Mouse (Mus musculus): ENCODE measurements around the gene Cox4i2. TPM values are rescaled to one million over a fixed set of nuclear protein-coding genes. Genes with fewer than 3 reads are reported as not detected.

The Cox4i2 gene
- 18.4 and 21.7 TPM in 2 replicates for polyA plus RNA-seq (2014; fragmentation: Nextera tagmentation; extraction: Ambion mirVana)

- Histone ChIP-seq H3K9me3 (ENCODE audit: control insufficient read depth, low read depth, low read length) (no peaks in the 10 kb centered on the region), H3K36me3 (ENCODE audit: control insufficient read depth, insufficient read depth, low read length) (no peaks in the 10 kb centered on the region), H3K27me3 (ENCODE audit: control insufficient read depth, insufficient read depth, low read length) (no peaks in the 10 kb centered on the region), H3K4me1 (ENCODE audit: control insufficient read depth, insufficient read depth, low read length) (no peaks in the 10 kb centered on the region), H3K4me2 (replicated peaks; ENCODE audit: low read depth, low read length) (peak within 1 kb of the TSS; percentile 45), H3K27ac (ENCODE audit: low read length) (no peak within 1 kb of the TSS), H3K9ac (replicated peaks; ENCODE audit: low read depth, low read length) (no peak within 1 kb of the TSS; the same call in 1 of the 2 replicates), H3K4me3 (ENCODE audit: low read depth, low read length) (peak within 1 kb of the TSS; percentile 26)
- no peak for ATAC-seq (ENCODE audit: insufficient number of reproducible peaks, insufficient read depth, low FRiP score, low read depth)
- 5% methylated on average over 30 of the region's 30 CpGs for WGBS
Observed at GRCm38 (mm10) chr2:152753944-152754711, at the start of gene Cox4i2. TSS of gene Cox4i2 (plus strand) at chr2:152754173.

DNA sequence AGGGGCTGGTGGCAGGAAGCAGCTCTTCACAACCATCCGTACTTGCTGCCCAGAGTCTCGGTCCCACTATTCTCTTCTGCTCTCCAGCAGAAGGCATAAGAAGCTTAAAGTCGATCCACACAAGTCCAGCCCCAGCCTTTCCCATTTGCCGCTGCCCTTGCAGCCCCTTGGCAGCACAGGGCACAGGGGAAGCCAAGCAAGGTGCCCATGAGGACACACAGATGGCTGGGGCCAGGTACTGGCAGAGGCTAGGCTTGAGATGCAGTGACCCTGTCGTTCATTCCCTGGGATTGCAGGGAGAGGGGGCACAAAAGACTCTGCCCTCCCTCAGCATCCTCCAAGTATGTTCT is 49.7 kb upstream of the Cox4i2 start:
- H3K4me1 ChIP-seq (ENCODE audit: control insufficient read depth, insufficient read depth, low read length) = peaks cover 21% of the 10 kb centered on the region; the same call in 1 of the 2 replicates
- peaks cover 57% of the 10 kb centered on the region for H3K36me3 ChIP-seq (ENCODE audit: control insufficient read depth, insufficient read depth, low read length)
- WGBS = 89% methylated on average over 5 of the region's 5 CpGs
- no peak overlapping the region for H3K9ac ChIP-seq (replicated peaks; ENCODE audit: low read depth, low read length)
- no peak overlapping the region for H3K4me2 ChIP-seq (replicated peaks; ENCODE audit: low read depth, low read length)
- ATAC-seq (ENCODE audit: insufficient number of reproducible peaks, insufficient read depth, low FRiP score, low read depth) = no peak
- H3K27ac ChIP-seq (ENCODE audit: low read length) = no peak overlapping the region
- H3K9me3 ChIP-seq (ENCODE audit: control insufficient read depth, low read depth, low read length) = no peaks in the 10 kb centered on the region
- H3K27me3 ChIP-seq (ENCODE audit: control insufficient read depth, insufficient read depth, low read length) = no peaks in the 10 kb centered on the region
- no peak overlapping the region for H3K4me3 ChIP-seq (ENCODE audit: low read depth, low read length)

DNA sequence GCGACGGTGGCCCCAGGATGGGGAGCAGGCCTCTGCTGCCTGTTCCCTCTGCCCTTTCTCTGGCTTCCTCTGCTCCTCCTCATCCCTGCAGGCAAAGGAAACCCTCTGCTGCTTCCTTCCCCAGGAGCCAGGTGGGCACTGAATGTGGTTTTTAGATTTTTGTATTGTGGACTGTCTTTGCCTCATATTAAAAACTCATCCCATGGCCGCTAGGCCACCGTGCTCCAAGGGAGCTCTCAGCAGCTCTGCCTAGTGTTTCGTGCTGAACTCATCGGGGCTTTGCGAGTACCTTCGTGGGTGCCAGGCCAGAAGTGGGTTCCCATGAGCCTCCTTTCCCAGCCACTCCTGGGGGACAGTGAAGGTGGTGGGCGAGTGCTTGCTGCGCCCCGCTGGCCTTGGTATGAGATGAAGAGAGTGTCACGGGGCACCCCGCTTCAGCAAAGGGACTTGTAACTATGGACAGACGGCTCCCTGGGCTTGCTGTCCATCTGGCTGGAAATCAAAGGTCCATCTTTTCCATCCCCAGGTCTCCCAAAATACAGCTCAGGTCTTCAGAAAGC is 49.1 kb upstream of the Cox4i2 start:
- ATAC-seq (ENCODE audit: insufficient number of reproducible peaks, insufficient read depth, low FRiP score, low read depth) = no peak
- Histone ChIP-seq H3K9me3 (ENCODE audit: control insufficient read depth, low read depth, low read length) (no peaks in the 10 kb centered on the region), H3K4me1 (ENCODE audit: control insufficient read depth, insufficient read depth, low read length) (peaks cover 25% of the 10 kb centered on the region; the same call in 1 of the 2 replicates), H3K9ac (replicated peaks; ENCODE audit: low read depth, low read length) (no peak overlapping the region), H3K4me3 (ENCODE audit: low read depth, low read length) (no peak overlapping the region), H3K27ac (ENCODE audit: low read length) (no peak overlapping the region), H3K4me2 (replicated peaks; ENCODE audit: low read depth, low read length) (no peak overlapping the region), H3K36me3 (ENCODE audit: control insufficient read depth, insufficient read depth, low read length) (peaks cover 52% of the 10 kb centered on the region), H3K27me3 (ENCODE audit: control insufficient read depth, insufficient read depth, low read length) (no peaks in the 10 kb centered on the region)
- WGBS = 91% methylated on average over 14 of the region's 14 CpGs

GRCm38 (mm10) chr2:152705993-152706571 is 47.9 kb upstream of the Cox4i2 start:
- 68% methylated on average over 22 of the region's 22 CpGs for WGBS
- no peaks in the 10 kb centered on the region for H3K9me3 ChIP-seq (ENCODE audit: control insufficient read depth, low read depth, low read length)
- H3K4me1 ChIP-seq (ENCODE audit: control insufficient read depth, insufficient read depth, low read length) = peaks cover 25% of the 10 kb centered on the region; the same call in 1 of the 2 replicates
- no peak for ATAC-seq (ENCODE audit: insufficient number of reproducible peaks, insufficient read depth, low FRiP score, low read depth)
- 0 out of 2 replicates have a peak overlapping the region, but pooled peaks have one; percentile 1 for H3K9ac ChIP-seq (replicated peaks; ENCODE audit: low read depth, low read length)
- H3K27me3 ChIP-seq (ENCODE audit: control insufficient read depth, insufficient read depth, low read length) = no peaks in the 10 kb centered on the region
- H3K4me2 ChIP-seq (replicated peaks; ENCODE audit: low read depth, low read length) = no peak overlapping the region
- peak overlapping the region; percentile 58 for H3K27ac ChIP-seq (ENCODE audit: low read length)
- no peak overlapping the region for H3K4me3 ChIP-seq (ENCODE audit: low read depth, low read length)
- H3K36me3 ChIP-seq (ENCODE audit: control insufficient read depth, insufficient read depth, low read length) = peaks cover 40% of the 10 kb centered on the region

DNA sequence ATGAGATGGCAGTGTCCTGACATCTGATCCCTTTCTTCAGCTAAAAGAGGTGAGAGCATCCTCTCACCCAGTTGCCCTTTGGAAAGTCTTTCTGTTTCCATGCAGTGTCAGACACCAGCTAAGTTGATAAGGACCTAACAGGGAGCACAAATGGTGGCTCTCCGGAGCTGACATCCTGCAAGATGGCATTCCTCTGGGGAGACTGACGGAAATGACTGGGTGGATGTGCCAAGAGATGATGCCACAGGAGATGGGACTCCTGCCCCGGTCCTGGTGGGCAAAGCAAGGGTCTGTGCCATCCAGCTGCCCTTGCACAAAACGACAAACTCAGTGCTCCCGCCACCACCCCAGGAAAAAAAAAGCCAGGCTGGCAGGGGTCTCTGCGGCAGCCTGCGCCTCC is 46.8 kb upstream of the Cox4i2 start:
- Histone ChIP-seq H3K36me3 (ENCODE audit: control insufficient read depth, insufficient read depth, low read length) (peaks cover 29% of the 10 kb centered on the region), H3K4me1 (ENCODE audit: control insufficient read depth, insufficient read depth, low read length) (peaks cover 25% of the 10 kb centered on the region; the same call in 1 of the 2 replicates), H3K27ac (ENCODE audit: low read length) (peak overlapping the region; percentile 91), H3K9me3 (ENCODE audit: control insufficient read depth, low read depth, low read length) (no peaks in the 10 kb centered on the region), H3K4me3 (ENCODE audit: low read depth, low read length) (peak overlapping the region; percentile 30), H3K9ac (replicated peaks; ENCODE audit: low read depth, low read length) (peak overlapping the region; percentile 55), H3K4me2 (replicated peaks; ENCODE audit: low read depth, low read length) (peak overlapping the region; percentile 59), H3K27me3 (ENCODE audit: control insufficient read depth, insufficient read depth, low read length) (no peaks in the 10 kb centered on the region)
- WGBS = 22% methylated on average over 7 of the region's 7 CpGs
- no peak for ATAC-seq (ENCODE audit: insufficient number of reproducible peaks, insufficient read depth, low FRiP score, low read depth)

GRCm38 (mm10) chr2:152707627-152708026 is 46.3 kb upstream of the Cox4i2 start:
- H3K27me3 ChIP-seq (ENCODE audit: control insufficient read depth, insufficient read depth, low read length) = no peaks in the 10 kb centered on the region
- peaks cover 25% of the 10 kb centered on the region for H3K36me3 ChIP-seq (ENCODE audit: control insufficient read depth, insufficient read depth, low read length)
- 2% methylated on average over 31 of the region's 31 CpGs for WGBS
- peaks cover 25% of the 10 kb centered on the region; the same call in 1 of the 2 replicates for H3K4me1 ChIP-seq (ENCODE audit: control insufficient read depth, insufficient read depth, low read length)
- peak overlapping the region; percentile 91 for H3K27ac ChIP-seq (ENCODE audit: low read length)
- peak overlapping the region; percentile 55 for H3K9ac ChIP-seq (replicated peaks; ENCODE audit: low read depth, low read length)
- no peaks in the 10 kb centered on the region for H3K9me3 ChIP-seq (ENCODE audit: control insufficient read depth, low read depth, low read length)
- peak; percentile 92 for ATAC-seq (ENCODE audit: insufficient number of reproducible peaks, insufficient read depth, low FRiP score, low read depth)
- peak overlapping the region; percentile 59 for H3K4me2 ChIP-seq (replicated peaks; ENCODE audit: low read depth, low read length)
- peak overlapping the region; percentile 30 for H3K4me3 ChIP-seq (ENCODE audit: low read depth, low read length)

- Histone ChIP-seq H3K4me1 (ENCODE audit: control insufficient read depth, insufficient read depth, low read length) (peaks cover 25% of the 10 kb centered on the region; the same call in 1 of the 2 replicates), H3K4me2 (replicated peaks; ENCODE audit: low read depth, low read length) (no peak overlapping the region), H3K9me3 (ENCODE audit: control insufficient read depth, low read depth, low read length) (no peaks in the 10 kb centered on the region), H3K9ac (replicated peaks; ENCODE audit: low read depth, low read length) (no peak overlapping the region), H3K36me3 (ENCODE audit: control insufficient read depth, insufficient read depth, low read length) (peaks cover 15% of the 10 kb centered on the region; the same call in 1 of the 2 replicates), H3K4me3 (ENCODE audit: low read depth, low read length) (no peak overlapping the region), H3K27ac (ENCODE audit: low read length) (no peak overlapping the region), H3K27me3 (ENCODE audit: control insufficient read depth, insufficient read depth, low read length) (no peaks in the 10 kb centered on the region)
- WGBS = 90% methylated on average over 5 of the region's 5 CpGs
- ATAC-seq (ENCODE audit: insufficient number of reproducible peaks, insufficient read depth, low FRiP score, low read depth) = no peak
Observed at GRCm38 (mm10) chr2:152709066-152709465, 44.9 kb upstream of the Cox4i2 start.

DNA sequence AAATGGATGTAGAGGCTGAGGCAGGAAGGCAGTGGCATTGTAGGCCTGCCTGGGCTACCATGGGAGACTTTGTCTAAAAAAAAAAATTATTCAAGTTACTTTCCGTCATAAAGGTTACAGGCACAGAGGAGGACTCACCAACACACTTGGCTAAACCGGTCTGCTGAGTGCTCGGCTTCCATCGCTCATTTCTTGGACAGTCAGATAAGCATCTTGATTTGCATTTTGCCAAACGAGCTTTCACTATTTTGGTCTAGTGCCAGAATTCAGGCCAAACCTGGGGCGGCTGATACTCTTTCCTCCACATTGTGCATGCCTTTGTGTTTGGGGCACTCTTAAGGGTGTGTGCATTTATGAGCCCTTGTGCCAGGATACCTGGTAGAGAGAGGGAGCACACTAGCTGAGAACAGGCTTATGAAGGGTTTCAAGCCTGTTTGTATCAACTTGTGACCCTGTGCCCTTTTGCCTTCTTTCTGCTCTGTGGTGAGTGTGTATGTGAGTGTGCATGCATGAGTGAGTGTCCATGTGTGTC is 37.7 kb upstream of the Cox4i2 start:
- H3K4me3 ChIP-seq (ENCODE audit: low read depth, low read length) = no peak overlapping the region
- peak overlapping the region; percentile 27; the same call in 1 of the 2 replicates for H3K27ac ChIP-seq (ENCODE audit: low read length)
- no peaks in the 10 kb centered on the region for H3K9me3 ChIP-seq (ENCODE audit: control insufficient read depth, low read depth, low read length)
- no peak for ATAC-seq (ENCODE audit: insufficient number of reproducible peaks, insufficient read depth, low FRiP score, low read depth)
- H3K27me3 ChIP-seq (ENCODE audit: control insufficient read depth, insufficient read depth, low read length) = no peaks in the 10 kb centered on the region
- H3K9ac ChIP-seq (replicated peaks; ENCODE audit: low read depth, low read length) = no peak overlapping the region
- WGBS = 46% methylated on average over 6 of the region's 6 CpGs
- no peak overlapping the region for H3K4me2 ChIP-seq (replicated peaks; ENCODE audit: low read depth, low read length)
- H3K4me1 ChIP-seq (ENCODE audit: control insufficient read depth, insufficient read depth, low read length) = peaks cover 13% of the 10 kb centered on the region; the same call in 1 of the 2 replicates
- no peaks in the 10 kb centered on the region for H3K36me3 ChIP-seq (ENCODE audit: control insufficient read depth, insufficient read depth, low read length)
